Mouse (Mus musculus) stomach, postnatal 0 days (tissue): ENCODE measurements at regions not wholly inside any gene's neighbourhood (a gene's known extent, or its start where the extent isn't known, plus 50 kb on each side); places are given as distances from the start of the nearest gene placed in this dataset.

ENCODE experiments used
- CTCF ChIP-seq: IDR thresholded peaks from 2 replicates; pipeline ENCODE4 v1.5.1; 2016; ENCODE audit warnings: antibody characterized with exemption, low read depth, mild to moderate bottlenecking, moderate library complexity
- EP300 ChIP-seq: optimal IDR thresholded peaks from 2 replicates; pipeline ENCODE3; 2016; ENCODE audit warnings: antibody characterized with exemption

DNA sequence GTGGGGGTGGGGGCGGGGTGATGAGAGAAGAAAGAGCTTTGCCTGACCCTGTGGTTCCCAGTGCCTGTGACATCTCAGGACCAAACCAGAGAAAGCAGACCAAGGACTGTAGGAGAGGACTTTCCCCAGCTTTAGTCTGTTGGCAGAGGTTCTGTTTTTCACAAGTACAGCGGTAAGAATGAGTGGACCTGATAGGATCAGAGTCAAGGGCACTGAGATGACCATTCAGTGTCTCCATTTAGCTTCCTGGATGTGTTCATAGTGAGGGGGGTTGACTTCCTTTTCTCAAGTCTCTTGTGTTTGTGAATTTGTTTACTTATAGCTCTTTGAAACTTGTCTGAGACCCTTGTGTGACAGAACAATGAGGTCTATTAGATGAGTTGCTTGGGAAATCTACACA lies 167.9 kb downstream of the Klf7 start:
- TF ChIP-seq CTCF (no peak), EP300 (no peak)
